In genomic region chr6:77862781-77863180, GRCm38 (mm10) we compare ENCODE assay signal across 15 mouse cellular contexts.
DNase-seq lines count a peak whose midpoint lies in the region; ATAC-seq lines count a peak whose summit lies in the region.
"Had no signal": no experiment of that assay in that cellular context is flagged by ENCODE, and none has a peak within 500 bp of the region (broad histone marks: within the 10 kb centered on the region; RNA-seq: fewer than 3 reads in every experiment).

No protein-coding gene starts in this region.

- 85% methylated on average over 6 of the region's 6 CpGs for WGBS in midbrain, embryonic 10.5 days

- peak; percentile 53 for DNase-seq in layer of hippocampus, adult 11-12 months (ENCODE audit: low spot score)
- DNase-seq in layer of hippocampus, postnatal 10 days (ENCODE audit: low spot score in 2 of 2) = no peak
- peak; percentile 75 to 90 for DNase-seq in frontal cortex, postnatal 36 days (ENCODE audit: low spot score in 2 of 2)
- DNase-seq in left cerebral cortex, adult 9 months (ENCODE audit: low spot score in 2 of 2) = peak; percentile 72 to 82
- peak; percentile 64 to 84 for DNase-seq in right cerebral cortex, postnatal 36 days (ENCODE audit: low spot score in 2 of 2)
- no peak for DNase-seq in midbrain, embryonic 10.5 days (ENCODE audit: low spot score)
- DNase-seq in kidney, postnatal 25 days = no peak
- DNase-seq: adrenal gland, postnatal 25 days; gastrocnemius, postnatal 25 days; kidney, postnatal 36 days; thymus, postnatal 14 days had no signal

- ATAC-seq in erythroid progenitor cell, adult 5-6 weeks (replicated peaks; ENCODE audit: low FRiP score, poor library complexity, severe bottlenecking) = no peak
- ATAC-seq: lung, postnatal 0 days had no signal

- no peaks in the 10 kb centered on the region for H3K9me3 ChIP-seq in midbrain, embryonic 10.5 days (replicated peaks)
- H3K9me3 ChIP-seq: heart, embryonic 12.5 days; megakaryocyte, embryonic 14.5 days had no signal

- H3K4me3 ChIP-seq in midbrain, embryonic 10.5 days = no peak overlapping the region
- H3K4me3 ChIP-seq: heart, embryonic 12.5 days; megakaryocyte, embryonic 14.5 days had no signal

- no peaks in the 10 kb centered on the region for H3K36me3 ChIP-seq in midbrain, embryonic 10.5 days
- H3K36me3 ChIP-seq: heart, embryonic 12.5 days had no signal

- H3K27ac ChIP-seq in midbrain, embryonic 10.5 days (replicated peaks) = no peak overlapping the region

- no peaks in the 10 kb centered on the region for H3K4me1 ChIP-seq in midbrain, embryonic 10.5 days
- H3K4me1 ChIP-seq: heart, embryonic 12.5 days; megakaryocyte, embryonic 14.5 days had no signal

- H3K27me3 ChIP-seq in midbrain, embryonic 10.5 days (ENCODE audit: low read depth, poor library complexity, severe bottlenecking) = no peaks in the 10 kb centered on the region
- H3K27me3 ChIP-seq: heart, embryonic 12.5 days; megakaryocyte, embryonic 14.5 days had no signal

Comparison
In these comparisons a context has a peak if more than half of its experiments do, and no peak if none do; other contexts are left out.
1. DNase-seq: peak in layer of hippocampus, adult 11-12 months (single experiment), frontal cortex, postnatal 36 days (2 of 2), left cerebral cortex, adult 9 months (2 of 2) and right cerebral cortex, postnatal 36 days (2 of 2); none in layer of hippocampus, postnatal 10 days (0 of 2), midbrain, embryonic 10.5 days (single experiment) and kidney, postnatal 25 days (0 of 2).